Mouse (Mus musculus): Measurements from ENCODE around the gene Mrpl50.

- no peak for TF ChIP-seq CTCF (IDR thresholded peaks at IDR 0.05; ENCODE audit: insufficient read depth, low read length)
- TF ChIP-seq POLR2A (IDR thresholded peaks at IDR 0.05; ENCODE audit: borderline replicate concordance, extremely low read depth, low read depth, low read length), result no peak
These were observed 6.5 kb downstream of the Mrpl50 start for GRCm38 (mm10) chr4:49514441-49514840.

All from lung, adult 2 months (tissue).